Mouse (Mus musculus) urinary bladder, adult 18-20 months (tissue): ENCODE data around the gene Rab8b.
"Not testable (repeated sequence)": the region's sequence is repeated elsewhere in the genome, so short reads cannot be mapped to it uniquely, and the experiment has no call there.

ENCODE experiments used
- DNase-seq, 2 experiments: peaks; one replicate each; pipeline ENCODE4 v3.0.0; 2022; ENCODE audit warnings: low spot score in 2 of 2, mixed read lengths in 2 of 2

The Rab8b gene

DNA sequence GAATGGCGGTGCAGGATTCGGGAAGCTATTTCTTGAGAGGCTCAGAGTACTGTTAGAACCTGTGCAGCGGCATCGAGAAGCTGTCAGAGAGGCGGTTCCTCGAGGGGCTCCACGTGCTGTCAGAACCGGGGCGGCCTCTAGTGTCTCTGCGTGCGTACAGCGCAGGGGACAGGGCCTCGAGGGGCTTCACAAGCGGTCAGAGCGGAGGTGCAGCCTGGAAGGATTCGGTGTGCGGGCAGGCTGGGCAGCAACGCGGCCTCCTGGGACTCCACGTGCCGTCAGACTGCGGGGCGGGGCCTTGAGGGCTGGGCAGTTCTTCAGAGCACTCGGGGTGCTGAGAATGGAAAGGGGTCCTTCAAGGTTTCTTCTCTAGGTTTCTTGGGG lies 84.4 kb downstream of the Rab8b start:
- DNase-seq = peak in 1 of 2 experiments; percentile 9

- peak; percentile 98 to 99 for DNase-seq
These were observed 85.0 kb downstream of the Rab8b start, which contains the start of gene Aph1c for GRCm38 (mm10) chr9:66834318-66835096. Gene Aph1c (minus strand): TSS chr9:66834726.

DNA sequence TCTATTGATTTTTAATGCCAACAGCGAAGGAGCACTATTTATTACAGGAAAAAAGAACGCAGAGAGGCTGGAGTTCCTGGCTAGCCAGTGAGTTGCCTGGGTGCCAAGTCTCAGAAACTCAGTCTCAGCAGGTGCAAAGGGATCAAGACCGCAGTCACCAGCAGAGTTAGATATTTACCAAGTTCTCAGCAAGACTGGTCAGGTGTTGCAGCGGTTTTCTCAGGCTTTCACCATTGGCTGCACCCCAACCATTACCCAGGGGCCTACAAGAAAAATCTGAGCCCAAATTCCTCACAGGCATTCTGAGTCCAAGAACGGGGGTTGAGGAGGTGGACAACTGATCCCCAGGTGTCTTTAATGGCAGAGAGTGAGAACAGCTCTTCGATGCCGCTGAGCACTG lies 85.6 kb downstream of the Rab8b start:
- no peak for DNase-seq

DNA sequence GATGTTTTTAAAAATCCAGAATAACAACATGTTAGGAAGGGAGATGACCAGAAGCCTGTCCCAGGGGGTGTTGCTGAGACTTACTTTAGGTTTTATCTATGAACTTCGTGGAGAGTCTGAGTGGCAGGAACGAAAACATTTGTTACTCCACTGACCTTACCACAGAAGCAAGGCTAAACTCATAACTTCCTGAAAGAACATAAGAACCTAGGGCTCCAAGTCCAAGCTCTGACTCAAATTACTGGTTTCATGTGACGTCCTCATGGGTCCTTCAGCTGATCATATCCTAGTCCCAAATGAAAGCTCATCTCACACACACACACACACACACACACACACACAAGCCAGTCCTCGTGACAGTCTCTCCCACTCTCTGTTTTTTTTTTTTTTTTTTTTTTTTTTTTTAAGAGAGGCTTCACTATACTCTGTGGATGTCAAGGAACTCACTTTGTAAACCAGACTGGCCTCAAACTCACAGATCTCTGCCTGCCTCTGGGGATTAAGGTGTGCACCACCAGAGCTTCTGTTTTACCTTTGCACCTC lies 87.0 kb downstream of the Rab8b start:
- no peak for DNase-seq

DNA sequence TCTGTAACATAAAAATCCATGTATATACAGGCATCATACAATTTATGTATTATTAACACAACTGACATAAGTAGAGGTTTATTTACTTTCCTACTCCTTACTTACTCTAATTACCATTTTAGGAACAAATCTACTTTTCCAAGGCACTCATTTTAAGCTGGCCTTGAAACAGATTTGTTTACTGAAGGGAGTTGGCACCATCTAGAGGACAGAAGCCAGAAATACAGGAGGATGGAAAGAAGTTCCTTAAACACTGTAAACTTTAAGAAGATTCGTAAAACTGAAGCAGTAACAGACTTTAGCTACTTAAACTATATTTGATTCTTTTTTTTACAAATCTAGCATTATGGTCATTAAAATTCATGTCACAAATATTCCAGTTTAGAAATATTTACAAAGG lies 93.5 kb downstream of the Rab8b start:
- DNase-seq = no peak

GRCm38 (mm10) chr9:66822255-66822654 lies 97.2 kb downstream of the Rab8b start:
- not testable (repeated sequence) for DNase-seq

DNA sequence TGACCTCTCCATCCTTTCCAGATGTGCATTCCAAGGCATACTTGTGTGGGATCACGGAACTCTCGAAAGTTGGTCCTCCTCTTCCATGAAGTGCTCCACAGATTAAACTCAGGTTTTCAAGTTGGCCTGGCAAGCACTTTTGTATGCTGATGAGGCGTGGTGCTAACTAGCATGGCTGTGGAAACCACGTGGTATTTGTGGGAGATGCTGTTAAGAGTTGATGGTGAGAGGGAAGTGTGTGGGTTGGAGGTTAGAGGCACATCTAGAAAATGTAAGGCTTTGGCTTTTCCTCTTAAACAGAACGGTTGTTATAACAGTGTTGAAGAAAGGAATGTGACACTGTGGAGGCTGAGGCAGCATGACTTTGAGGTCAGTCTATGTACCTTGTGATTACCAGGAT lies 98.5 kb downstream of the Rab8b start:
- no peak for DNase-seq

DNA sequence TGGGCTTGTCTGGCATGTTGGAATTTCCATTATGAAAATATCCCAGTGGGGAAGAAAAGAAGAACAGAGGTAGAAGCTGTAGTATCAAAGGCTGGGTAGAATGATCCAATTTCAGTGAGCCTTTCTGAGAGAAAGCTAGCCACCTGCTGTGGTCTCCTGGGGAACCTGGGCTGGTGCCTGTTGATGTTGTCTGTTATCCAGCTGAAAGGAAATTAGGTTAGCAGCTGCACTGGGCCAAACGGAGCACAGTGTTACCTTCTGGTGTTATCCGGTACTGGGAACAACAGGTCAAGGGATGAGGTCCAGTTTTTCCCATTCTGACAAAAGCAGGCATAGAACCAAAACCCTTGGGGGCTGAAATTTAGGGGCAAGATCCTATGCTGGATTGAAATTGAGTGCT lies 106.1 kb downstream of the Rab8b start:
- no peak for DNase-seq

DNA sequence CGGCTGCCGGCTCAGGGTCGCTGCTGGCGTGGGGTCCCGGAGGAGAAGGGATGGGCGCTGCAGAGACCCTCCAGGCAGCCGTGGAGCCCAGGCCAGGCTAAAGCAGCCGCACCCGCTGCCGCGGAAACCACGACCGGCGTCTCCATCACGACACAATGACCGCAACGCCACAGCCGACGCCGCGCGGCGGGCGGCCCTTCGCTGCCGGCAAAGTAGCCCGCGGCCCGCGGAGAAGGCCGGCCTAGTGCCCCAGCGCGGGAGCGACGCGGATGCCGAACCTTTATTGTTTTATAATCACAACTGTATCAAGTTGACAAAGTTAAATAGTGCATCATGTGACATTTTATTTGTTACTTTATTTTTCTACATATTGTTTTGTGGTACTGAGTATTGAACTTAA lies 113.5 kb downstream of the Rab8b start:
- DNase-seq = not testable (repeated sequence)

DNA sequence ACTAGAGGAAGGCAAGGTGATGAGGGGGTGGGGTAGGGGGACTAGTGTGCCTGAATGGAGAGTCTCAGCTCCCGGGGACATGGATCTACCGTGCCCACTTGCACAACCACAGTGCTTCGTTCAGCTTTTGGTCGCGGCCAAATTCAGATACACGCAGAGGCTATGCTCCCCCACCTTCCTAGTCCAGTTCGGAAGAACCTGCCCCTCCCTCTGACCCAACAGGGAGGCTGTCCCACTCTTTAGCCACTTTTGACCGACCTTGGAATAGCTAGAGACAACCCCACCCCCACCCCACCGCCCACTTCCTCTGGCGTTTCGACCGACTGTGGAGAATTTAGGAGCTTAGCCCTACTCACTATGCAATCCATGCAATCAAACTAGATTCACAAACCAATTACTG lies 117.5 kb downstream of the Rab8b start:
- DNase-seq = no peak

DNA sequence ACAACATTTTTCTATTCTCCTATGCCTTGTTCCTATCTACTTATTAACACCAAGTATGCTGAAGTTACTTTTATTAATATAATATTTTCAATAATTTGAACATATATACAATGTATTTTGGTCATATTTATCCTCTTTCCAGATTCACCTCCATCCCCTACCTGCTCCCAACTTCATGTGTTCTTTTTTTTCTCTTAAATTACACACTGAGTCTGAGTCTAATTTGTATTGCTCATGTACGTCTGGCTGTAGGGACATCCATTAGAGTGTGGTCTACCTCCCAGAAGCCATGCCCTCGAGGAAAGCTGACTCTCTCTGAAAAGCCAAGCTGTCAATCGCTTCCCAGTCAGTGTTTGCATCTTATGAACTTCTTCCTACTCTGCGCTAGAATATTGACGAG lies 122.7 kb downstream of the Rab8b start, which contains the start of gene Gm10647:
Gm10647 (plus strand) TSS at position 301 of the 400 bp plus-strand sequence.
- DNase-seq = no peak

DNA sequence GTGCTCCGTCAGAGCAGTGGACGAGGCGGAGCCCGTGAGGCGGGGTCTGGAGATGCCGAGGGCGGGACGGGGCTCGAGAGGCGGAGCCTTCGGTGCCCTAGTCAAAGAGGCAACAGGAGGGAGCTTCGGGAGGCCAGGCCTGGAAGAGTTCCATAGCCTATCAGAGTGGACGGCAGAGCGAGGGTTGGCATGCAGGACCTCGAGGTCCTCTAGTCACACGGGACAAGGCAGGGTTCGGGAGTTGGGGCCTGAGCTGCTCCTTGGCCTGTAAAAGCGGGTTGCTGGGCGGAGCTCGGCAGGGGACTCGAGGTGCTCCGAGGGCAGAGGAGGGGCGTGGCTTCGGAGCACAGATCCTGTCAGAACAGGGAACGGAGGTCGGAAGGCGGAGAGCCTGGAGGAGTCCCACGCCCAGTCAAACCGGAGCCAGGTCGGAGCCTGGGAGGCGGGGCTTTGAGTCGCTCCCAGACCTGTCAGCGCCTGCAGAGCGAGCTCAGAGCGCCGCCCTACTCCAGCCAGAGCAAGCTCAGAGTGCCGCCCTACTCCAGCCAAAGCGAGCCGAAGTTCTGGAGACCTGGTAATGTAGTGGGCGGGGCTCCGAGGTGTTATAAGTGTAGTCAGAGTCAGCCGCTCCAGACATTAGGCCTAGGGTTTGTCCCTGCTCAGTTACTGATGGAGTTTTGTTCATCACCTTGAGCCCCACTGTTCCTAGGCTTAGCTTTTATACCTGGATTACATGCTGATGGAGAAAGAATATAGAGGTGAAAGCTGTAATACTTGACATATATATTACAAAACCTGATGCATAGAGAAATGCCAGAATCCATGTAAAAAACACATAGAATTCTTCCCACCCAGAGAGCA lies 123.8 kb downstream of the Rab8b start, which contains the start of gene Aph1b:
Aph1b (minus strand) TSS at position 27 of the 861 bp plus-strand sequence.
- peak; percentile 94 to 95 for DNase-seq

DNA sequence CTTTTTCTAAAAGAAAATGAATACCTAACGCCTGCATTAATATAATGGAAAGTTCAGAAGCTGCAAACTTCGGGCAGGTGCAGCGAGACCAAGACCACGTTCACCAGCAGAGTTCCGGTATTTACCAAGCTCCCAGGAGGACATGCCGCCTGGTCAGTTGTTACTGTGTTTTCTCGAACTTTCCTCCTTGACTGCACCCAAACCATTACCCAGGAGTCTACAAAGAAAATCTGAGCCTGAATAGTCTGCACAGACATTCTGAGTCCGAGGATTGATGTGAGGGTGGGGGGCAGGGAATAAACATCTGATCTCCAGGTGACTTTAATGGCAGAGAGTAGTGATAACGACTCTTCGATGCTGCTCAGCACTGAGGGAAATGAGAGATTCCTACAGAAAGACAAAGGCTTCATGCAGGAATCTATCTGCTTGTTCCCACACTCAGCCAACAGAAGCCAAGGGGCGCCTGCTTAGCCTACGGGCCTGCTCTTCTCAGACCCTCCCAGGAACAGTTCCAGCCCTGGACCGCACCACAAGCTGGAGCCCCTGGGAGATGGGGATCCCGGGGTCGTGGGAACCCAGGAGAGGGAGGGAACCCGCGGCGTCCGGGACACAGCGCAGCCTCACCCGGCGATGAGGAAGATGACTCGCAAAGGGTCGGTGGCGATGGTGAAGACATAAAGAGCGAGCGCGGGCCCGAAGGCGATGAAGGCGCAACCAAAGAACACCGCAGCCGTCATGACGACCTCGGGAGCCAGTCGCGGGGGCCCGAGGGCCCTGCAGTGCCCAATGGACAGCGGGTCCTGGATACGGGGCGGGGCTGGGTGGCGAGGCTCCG lies 124.6 kb downstream of the Rab8b start:
- DNase-seq = no peak
